Mouse (Mus musculus) neural tube, embryonic 15.5 days (tissue): ENCODE data around the gene Cnot3. TPM values are rescaled to one million over a fixed set of nuclear protein-coding genes. Genes with fewer than 3 reads are reported as not detected.

Experiments used
- microRNA-seq: library from miRNA; unstranded; fragments of <30 nt; microRNA quantifications from one replicate; pipeline ENCODE4, GENCODE M21; 2017
- polyA plus RNA-seq: library from polyadenylated mRNA; unstranded; fragments of >200 nt; fragmentation: Nextera tagmentation; extraction: Ambion mirVana; gene quantifications from 2 replicates; pipeline ENCODE4 v1.2.1, GENCODE M21; 2015

The Cnot3 gene
- polyA plus RNA-seq, 1 experiment from 2014 or later: 36.4 TPM

Small RNAs within 50 kb of the gene (microRNA-seq; reads per million reads assigned to microRNA genes)
- gene Mir3572: 2.1 reads per million, percentile 6 among the genes with 10 or more reads in this experiment

Other genes starting within 250 kb of the Cnot3 start
- 0.43 and 0.97 TPM in 2 replicates for gene Cacng6, start 221.1 kb upstream of the Cnot3 start, polyA plus RNA-seq
- 0.13 and 0.15 TPM in 2 replicates for gene Tarm1, start 142.6 kb upstream of the Cnot3 start, polyA plus RNA-seq
- 0.38 and 0.84 TPM in 2 replicates for gene Oscar, start 29.1 kb upstream of the Cnot3 start, polyA plus RNA-seq
- gene Ndufa3, start 27.9 kb upstream of the Cnot3 start, polyA plus RNA-seq: 535 and 605 TPM in 2 replicates
- gene Tfpt, start 15.3 kb upstream of the Cnot3 start, polyA plus RNA-seq: 34.6 and 39.7 TPM in 2 replicates
- gene Prpf31, start 15.3 kb upstream of the Cnot3 start, polyA plus RNA-seq: 85.9 and 93.1 TPM in 2 replicates
- 15.3 and 16.3 TPM in 2 replicates for gene Leng1, start 20.6 kb downstream of the Cnot3 start, polyA plus RNA-seq
- gene Tmc4, start 32.3 kb downstream of the Cnot3 start, polyA plus RNA-seq: 5.6 and 17.2 TPM in 2 replicates
- gene Tsen34, start 47.6 kb downstream of the Cnot3 start, polyA plus RNA-seq: 285 and 295 TPM in 2 replicates
- gene Mboat7, start 48.3 kb downstream of the Cnot3 start, polyA plus RNA-seq: 105 and 110 TPM in 2 replicates
- 710 and 932 TPM in 2 replicates for gene Rps9, start 58.7 kb downstream of the Cnot3 start, polyA plus RNA-seq
- 0.51 and 0.83 TPM in 2 replicates for gene Pirb, start 75.1 kb downstream of the Cnot3 start, polyA plus RNA-seq
- not detected in 2 replicates for gene Gm15448, start 180.4 kb downstream of the Cnot3 start, polyA plus RNA-seq
- 0.29 TPM in 1 of 2 replicates, not detected in the other for gene Pira2, start 199.8 kb downstream of the Cnot3 start, polyA plus RNA-seq